Mouse (Mus musculus): ENCODE results near the gene Klhl23. TPM values are rescaled to one million over a fixed set of nuclear protein-coding genes. Genes with fewer than 3 reads are reported as not detected.

Klhl23 gene
- polyA plus RNA-seq (2014; fragmentation: Nextera tagmentation; extraction: Ambion mirVana), result 53.7 and 62.6 TPM in 2 replicates

DNA sequence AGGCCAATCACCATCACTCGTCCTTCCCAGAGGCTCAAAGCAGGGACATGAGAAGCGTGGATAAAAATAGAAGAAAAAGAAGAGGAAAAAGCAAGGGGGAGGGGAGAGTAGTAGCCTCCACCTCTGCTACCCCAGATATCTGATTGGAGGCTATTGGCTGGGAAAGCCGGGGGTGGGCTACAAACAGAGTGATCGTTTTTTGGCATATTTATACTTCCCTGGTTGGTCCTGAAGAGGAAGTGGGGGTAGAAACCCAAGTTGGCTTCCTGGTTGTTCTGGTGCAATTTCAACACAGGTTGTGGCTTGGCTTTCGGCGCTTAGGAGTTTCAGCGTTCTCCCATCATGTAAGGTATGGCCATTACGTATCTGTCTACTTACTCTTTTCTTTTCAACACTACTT lies at the start of gene Klhl23:
TSS of gene Klhl23 (plus strand) at position 234 of the 400 bp plus-strand sequence.
- peak within 1 kb of the TSS; percentile 83 for H3K4me3 ChIP-seq (ENCODE audit: low read depth, low read length)
- peak; percentile 39; the same call in 1 of the 2 replicates for ATAC-seq (replicated peaks; ENCODE audit: insufficient number of reproducible peaks, low FRiP score, low TSS enrichment)
- peaks cover 12% of the 10 kb centered on the region for H3K4me1 ChIP-seq (ENCODE audit: control insufficient read depth, insufficient read depth, low read length)
- H3K27me3 ChIP-seq (ENCODE audit: control insufficient read depth, insufficient read depth, low read length), result no peaks in the 10 kb centered on the region
- H3K36me3 ChIP-seq (ENCODE audit: control insufficient read depth, insufficient read depth, low read length), result no peaks in the 10 kb centered on the region; the same call in none of the 2 replicates
- peak within 1 kb of the TSS; percentile 76 for H3K4me2 ChIP-seq
- peak within 1 kb of the TSS; percentile 96 for H3K27ac ChIP-seq (ENCODE audit: low read depth, low read length)
- WGBS (ENCODE audit: insufficient replicate concordance), result 4% methylated on average over 8 of the region's 8 CpGs
- peak within 1 kb of the TSS; percentile 85 for H3K9ac ChIP-seq (ENCODE audit: low read depth, low read length)
- H3K9me3 ChIP-seq (replicated peaks; ENCODE audit: control insufficient read depth, low read length), result no peaks in the 10 kb centered on the region

DNA sequence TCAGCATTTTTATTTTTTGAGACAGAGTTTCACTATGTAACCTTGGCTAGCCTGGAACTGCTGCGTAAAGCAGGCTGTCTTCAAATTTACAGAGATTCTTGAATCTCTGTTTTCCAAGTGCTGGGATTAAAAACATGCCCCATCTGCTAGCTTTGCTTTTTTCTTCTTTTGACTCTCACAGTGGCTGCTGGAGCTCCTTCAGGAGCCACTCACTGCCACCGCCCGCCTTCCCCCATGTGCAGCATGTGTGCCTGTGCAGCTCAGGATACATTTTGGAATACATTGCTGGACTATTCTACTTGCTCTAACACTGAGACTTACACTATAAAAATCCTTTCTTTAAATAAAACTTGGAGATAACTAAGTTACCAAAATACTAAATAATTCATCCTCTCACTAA lies 48.4 kb upstream of the Klhl23 start:
- Histone ChIP-seq H3K4me1 (ENCODE audit: control insufficient read depth, insufficient read depth, low read length) (no peaks in the 10 kb centered on the region), H3K9ac (ENCODE audit: low read depth, low read length) (no peak overlapping the region), H3K4me3 (ENCODE audit: low read depth, low read length) (no peak overlapping the region), H3K9me3 (replicated peaks; ENCODE audit: control insufficient read depth, low read length) (no peaks in the 10 kb centered on the region), H3K27ac (ENCODE audit: low read depth, low read length) (no peak overlapping the region), H3K4me2 (no peak overlapping the region), H3K36me3 (ENCODE audit: control insufficient read depth, insufficient read depth, low read length) (0 out of 2 replicates have a peak, but pooled peaks cover 3% of the 10 kb centered on the region), H3K27me3 (ENCODE audit: control insufficient read depth, insufficient read depth, low read length) (no peaks in the 10 kb centered on the region)
- 91% methylated on average over 3 of the region's 3 CpGs for WGBS (ENCODE audit: insufficient replicate concordance)
- no peak for ATAC-seq (replicated peaks; ENCODE audit: insufficient number of reproducible peaks, low FRiP score, low TSS enrichment)

DNA sequence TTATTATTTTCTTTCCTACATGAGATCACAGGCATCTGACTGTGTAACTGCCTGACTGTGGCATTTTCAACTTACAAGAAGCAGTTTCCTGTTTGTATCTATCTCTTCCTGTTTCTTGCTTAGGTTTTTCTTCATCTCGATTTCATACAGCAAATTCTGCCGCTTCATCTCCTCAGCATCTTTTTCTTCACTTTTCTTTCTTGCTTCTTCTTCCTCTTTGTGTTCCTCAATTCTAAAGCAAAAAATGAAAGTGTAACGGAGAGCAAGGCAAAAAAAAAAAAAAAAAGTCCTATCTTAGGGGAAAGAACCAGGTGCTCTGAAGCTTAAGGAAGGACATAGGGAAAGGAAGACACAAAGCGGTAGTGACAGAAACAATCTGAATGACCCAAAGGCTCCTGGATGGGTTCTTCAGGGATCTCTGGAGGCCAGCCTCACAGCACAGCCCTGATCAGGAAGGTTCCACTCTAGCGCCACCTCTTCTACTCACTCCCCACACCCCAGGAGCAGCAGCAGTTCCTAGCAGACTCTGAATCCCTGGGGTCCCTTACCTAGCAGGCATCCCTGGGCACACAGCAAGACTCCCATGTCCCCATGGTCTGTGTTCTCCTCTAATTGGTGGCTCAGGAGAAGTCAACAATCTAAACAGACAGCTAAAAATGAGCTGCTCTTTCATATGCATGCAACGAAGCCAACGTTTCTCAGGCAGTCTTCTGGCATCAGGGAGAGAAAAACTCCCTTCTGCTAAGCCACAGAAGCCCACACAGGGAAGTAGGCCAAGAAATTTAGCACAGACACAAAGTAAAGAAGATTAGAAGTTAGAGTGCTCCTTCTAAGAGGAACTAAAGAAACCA lies 43.5 kb upstream of the Klhl23 start:
- Histone ChIP-seq H3K4me2 (no peak overlapping the region), H3K9ac (ENCODE audit: low read depth, low read length) (no peak overlapping the region), H3K36me3 (ENCODE audit: control insufficient read depth, insufficient read depth, low read length) (peaks cover 3% of the 10 kb centered on the region; the same call in 1 of the 2 replicates), H3K27ac (ENCODE audit: low read depth, low read length) (no peak overlapping the region), H3K27me3 (ENCODE audit: control insufficient read depth, insufficient read depth, low read length) (no peaks in the 10 kb centered on the region), H3K4me1 (ENCODE audit: control insufficient read depth, insufficient read depth, low read length) (no peaks in the 10 kb centered on the region), H3K9me3 (replicated peaks; ENCODE audit: control insufficient read depth, low read length) (no peaks in the 10 kb centered on the region), H3K4me3 (ENCODE audit: low read depth, low read length) (no peak overlapping the region)
- no peak for ATAC-seq (replicated peaks; ENCODE audit: insufficient number of reproducible peaks, low FRiP score, low TSS enrichment)
- 68% methylated on average over 7 of the region's 7 CpGs for WGBS (ENCODE audit: insufficient replicate concordance)

DNA sequence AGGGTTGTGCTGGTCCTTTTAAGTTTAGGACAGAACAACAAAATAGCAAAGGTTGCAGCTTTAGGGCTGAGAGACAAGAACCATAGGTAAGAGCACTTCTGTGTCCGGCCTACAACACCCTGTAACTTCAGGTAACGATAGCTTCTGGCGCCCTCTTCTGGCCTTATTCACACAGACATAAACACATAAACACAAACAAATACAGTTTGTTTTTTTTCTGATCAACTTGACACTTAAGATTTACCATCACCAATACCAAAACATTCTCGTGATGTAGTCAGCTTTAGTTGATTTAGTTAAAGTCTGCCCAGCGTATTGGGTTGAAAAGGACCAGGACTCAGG lies 42.9 kb upstream of the Klhl23 start:
- no peaks in the 10 kb centered on the region for H3K9me3 ChIP-seq (replicated peaks; ENCODE audit: control insufficient read depth, low read length)
- H3K4me1 ChIP-seq (ENCODE audit: control insufficient read depth, insufficient read depth, low read length), result no peaks in the 10 kb centered on the region
- no peak overlapping the region for H3K4me3 ChIP-seq (ENCODE audit: low read depth, low read length)
- H3K27ac ChIP-seq (ENCODE audit: low read depth, low read length), result no peak overlapping the region
- peaks cover 3% of the 10 kb centered on the region; the same call in 1 of the 2 replicates for H3K36me3 ChIP-seq (ENCODE audit: control insufficient read depth, insufficient read depth, low read length)
- H3K27me3 ChIP-seq (ENCODE audit: control insufficient read depth, insufficient read depth, low read length), result no peaks in the 10 kb centered on the region
- no peak overlapping the region for H3K4me2 ChIP-seq
- 42% methylated on average over 5 of the region's 5 CpGs for WGBS (ENCODE audit: insufficient replicate concordance)
- ATAC-seq (replicated peaks; ENCODE audit: insufficient number of reproducible peaks, low FRiP score, low TSS enrichment), result no peak
- H3K9ac ChIP-seq (ENCODE audit: low read depth, low read length), result no peak overlapping the region

DNA sequence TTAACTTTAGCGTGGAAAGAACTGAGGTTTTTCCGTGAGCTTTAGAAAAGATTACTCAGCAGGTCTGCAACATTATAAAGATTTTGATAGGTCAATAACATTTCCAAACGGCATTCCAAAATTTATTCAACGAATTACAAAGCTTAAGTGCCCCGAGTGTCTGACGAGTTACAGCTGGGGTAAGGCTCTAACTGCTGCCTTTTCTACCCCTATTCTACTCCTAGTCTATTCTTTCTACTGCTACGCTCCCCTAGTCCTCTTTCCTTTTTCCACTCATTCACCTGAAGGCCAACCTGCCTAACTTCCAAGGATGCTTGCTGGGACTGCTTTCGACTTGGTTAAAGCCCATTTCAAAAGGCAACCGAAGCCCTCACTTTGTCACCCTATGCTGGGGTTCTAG lies 32.8 kb upstream of the Klhl23 start:
- no peak for ATAC-seq (replicated peaks; ENCODE audit: insufficient number of reproducible peaks, low FRiP score, low TSS enrichment)
- Histone ChIP-seq H3K4me3 (ENCODE audit: low read depth, low read length) (peak overlapping the region; percentile 78), H3K36me3 (ENCODE audit: control insufficient read depth, insufficient read depth, low read length) (peaks cover 4% of the 10 kb centered on the region; the same call in 1 of the 2 replicates), H3K27me3 (ENCODE audit: control insufficient read depth, insufficient read depth, low read length) (no peaks in the 10 kb centered on the region), H3K9me3 (replicated peaks; ENCODE audit: control insufficient read depth, low read length) (no peaks in the 10 kb centered on the region), H3K4me1 (ENCODE audit: control insufficient read depth, insufficient read depth, low read length) (no peaks in the 10 kb centered on the region), H3K27ac (ENCODE audit: low read depth, low read length) (0 out of 2 replicates have a peak overlapping the region, but pooled peaks have one; percentile 10), H3K4me2 (peak overlapping the region; percentile 71), H3K9ac (ENCODE audit: low read depth, low read length) (peak overlapping the region; percentile 89)
- 27% methylated on average over 9 of the region's 9 CpGs for WGBS (ENCODE audit: insufficient replicate concordance)

DNA sequence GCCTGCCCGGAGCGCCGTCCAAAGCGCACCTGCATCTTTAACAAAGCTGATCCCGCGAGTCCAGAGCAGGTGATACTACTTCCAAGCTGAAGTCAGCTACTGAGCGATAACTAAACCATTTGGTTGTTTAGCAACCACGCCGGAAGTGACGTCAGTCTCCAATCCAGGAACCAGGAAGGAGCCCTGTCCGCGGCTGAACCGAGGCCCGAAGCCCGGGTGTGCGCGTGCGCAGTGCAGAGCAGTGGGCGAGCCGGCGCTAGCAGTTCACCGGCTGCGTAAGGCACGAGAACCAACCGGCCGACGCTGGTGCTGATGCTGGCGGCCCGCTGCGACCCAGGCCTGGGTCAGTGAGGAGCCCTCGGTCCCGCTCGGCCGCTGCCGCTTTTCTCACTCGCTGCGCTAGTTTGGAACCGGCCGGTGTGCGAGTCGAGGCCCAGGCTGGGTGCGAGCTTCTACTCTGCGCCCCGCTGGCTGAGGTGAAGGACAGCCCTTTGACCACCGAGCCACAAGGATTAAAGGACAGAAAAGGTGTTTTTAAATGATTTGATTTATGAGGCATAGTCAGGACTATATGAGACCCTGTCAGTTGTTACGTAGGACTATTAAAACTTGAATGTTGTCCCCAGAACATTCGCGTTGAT lies 32.2 kb upstream of the Klhl23 start, which contains the start of the genes Ccdc173 and Phospho2:
TSS of gene Ccdc173 (minus strand) at position 147 of the 641 bp plus-strand sequence.
TSS of gene Phospho2 (plus strand) at position 195 of the 641 bp plus-strand sequence.
- peak; percentile 95 for ATAC-seq (replicated peaks; ENCODE audit: insufficient number of reproducible peaks, low FRiP score, low TSS enrichment)
- Histone ChIP-seq H3K36me3 (ENCODE audit: control insufficient read depth, insufficient read depth, low read length) (peaks cover 4% of the 10 kb centered on the region; the same call in 1 of the 2 replicates), H3K27me3 (ENCODE audit: control insufficient read depth, insufficient read depth, low read length) (no peaks in the 10 kb centered on the region), H3K4me1 (ENCODE audit: control insufficient read depth, insufficient read depth, low read length) (no peaks in the 10 kb centered on the region), H3K4me3 (ENCODE audit: low read depth, low read length) (peak within 1 kb of the TSS; percentile 78), H3K9ac (ENCODE audit: low read depth, low read length) (peak within 1 kb of the TSS; percentile 89), H3K9me3 (replicated peaks; ENCODE audit: control insufficient read depth, low read length) (no peaks in the 10 kb centered on the region), H3K4me2 (peak within 1 kb of the TSS; percentile 71), H3K27ac (ENCODE audit: low read depth, low read length) (peak within 1 kb of the TSS; percentile 81)
- 2% methylated on average over 48 of the region's 48 CpGs for WGBS (ENCODE audit: insufficient replicate concordance)

DNA sequence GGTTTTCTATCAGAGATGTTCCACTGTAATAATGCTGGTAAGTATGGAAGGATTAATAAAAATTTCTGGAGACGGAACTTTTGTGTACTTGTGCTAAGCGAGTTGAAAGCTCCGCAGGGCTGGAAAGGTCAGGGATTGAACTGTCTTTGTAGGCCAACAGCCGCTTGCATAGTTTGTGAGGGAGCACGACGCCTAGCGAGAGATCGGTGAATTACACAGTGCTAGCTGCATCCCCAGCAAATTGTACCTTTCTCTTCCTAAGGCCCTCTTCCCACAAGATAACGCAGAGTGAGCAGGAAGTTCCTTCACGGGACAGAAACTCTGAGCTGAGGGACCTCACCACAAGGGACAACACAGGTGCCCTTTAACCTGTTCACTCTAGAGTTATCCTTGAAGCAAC lies 31.5 kb upstream of the Klhl23 start:
- Histone ChIP-seq H3K9me3 (replicated peaks; ENCODE audit: control insufficient read depth, low read length) (no peaks in the 10 kb centered on the region), H3K27me3 (ENCODE audit: control insufficient read depth, insufficient read depth, low read length) (no peaks in the 10 kb centered on the region), H3K27ac (ENCODE audit: low read depth, low read length) (no peak overlapping the region), H3K4me2 (peak overlapping the region; percentile 71), H3K4me1 (ENCODE audit: control insufficient read depth, insufficient read depth, low read length) (no peaks in the 10 kb centered on the region), H3K36me3 (ENCODE audit: control insufficient read depth, insufficient read depth, low read length) (peaks cover 6% of the 10 kb centered on the region), H3K4me3 (ENCODE audit: low read depth, low read length) (peak overlapping the region; percentile 78), H3K9ac (ENCODE audit: low read depth, low read length) (peak overlapping the region; percentile 89; the same call in 1 of the 2 replicates)
- 3% methylated on average over 10 of the region's 10 CpGs for WGBS (ENCODE audit: insufficient replicate concordance)
- ATAC-seq (replicated peaks; ENCODE audit: insufficient number of reproducible peaks, low FRiP score, low TSS enrichment), result no peak

DNA sequence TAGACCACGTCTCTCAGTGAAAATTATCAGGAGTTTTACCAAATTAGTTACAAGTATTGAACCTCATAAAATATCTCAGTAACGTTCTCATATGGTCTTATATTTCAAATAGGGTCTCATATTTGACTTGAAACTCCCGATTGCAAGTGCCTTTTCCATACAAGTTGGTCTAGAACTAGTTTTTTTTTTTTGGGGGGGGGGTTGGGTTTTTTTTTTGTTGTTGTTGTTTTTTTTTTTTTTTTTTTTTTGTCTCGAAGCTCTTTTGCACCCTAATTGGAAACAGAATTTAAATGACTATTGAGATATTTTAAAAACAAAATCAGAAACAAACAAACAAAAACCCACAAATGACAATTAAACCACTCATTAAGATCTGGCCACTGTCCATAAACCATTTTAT lies 31.0 kb upstream of the Klhl23 start:
- Histone ChIP-seq H3K36me3 (ENCODE audit: control insufficient read depth, insufficient read depth, low read length) (peaks cover 11% of the 10 kb centered on the region), H3K9me3 (replicated peaks; ENCODE audit: control insufficient read depth, low read length) (no peaks in the 10 kb centered on the region), H3K9ac (ENCODE audit: low read depth, low read length) (no peak overlapping the region), H3K27me3 (ENCODE audit: control insufficient read depth, insufficient read depth, low read length) (no peaks in the 10 kb centered on the region), H3K27ac (ENCODE audit: low read depth, low read length) (no peak overlapping the region), H3K4me3 (ENCODE audit: low read depth, low read length) (0 out of 2 replicates have a peak overlapping the region, but pooled peaks have one; percentile 78), H3K4me2 (peak overlapping the region; percentile 71), H3K4me1 (ENCODE audit: control insufficient read depth, insufficient read depth, low read length) (no peaks in the 10 kb centered on the region)
- no peak for ATAC-seq (replicated peaks; ENCODE audit: insufficient number of reproducible peaks, low FRiP score, low TSS enrichment)
- 71% methylated on average over 4 of the region's 4 CpGs for WGBS (ENCODE audit: insufficient replicate concordance)
